Mouse (Mus musculus): Measurements from ENCODE around the gene Ccdc60. TPM values are rescaled to one million over a fixed set of nuclear protein-coding genes. Genes with fewer than 3 reads are reported as not detected.

Gene Ccdc60
- total RNA-seq, 2 experiments from 2014 or later, result 0.37 to 1.0 TPM

Other genes starting within 250 kb of the Ccdc60 start
- not detected for gene Tmem233, start 205.7 kb downstream of the Ccdc60 start, total RNA-seq (2021)
- 1 to 10 TPM; 7.3 to 9.1 TPM for gene Hspb8, start 133.9 kb upstream of the Ccdc60 start, total RNA-seq (2021)